Mouse (Mus musculus) layer of hippocampus, adult 8-10 months (tissue): ENCODE measurements at regions not wholly inside any gene's neighbourhood (a gene's known extent, or its start where the extent isn't known, plus 50 kb on each side); places are given as distances from the start of the nearest gene placed in this dataset.

Experiments
- DNase-seq, 2 experiments: peaks; one replicate each; pipeline ENCODE4 v3.0.0; 2022; ENCODE audit warnings: low spot score in 2 of 2

GRCm38 (mm10) chr11:111568041-111568440 lies 502.1 kb downstream of the Kcnj2 start:
- no peak for DNase-seq

- DNase-seq = no peak
Observed at GRCm38 (mm10) chr11:111568876-111569275, 502.9 kb downstream of the Kcnj2 start.

- no peak for DNase-seq
Observed at GRCm38 (mm10) chr11:111577883-111578282, 511.9 kb downstream of the Kcnj2 start.

- DNase-seq = no peak
Observed at GRCm38 (mm10) chr11:111582980-111583379, 517.0 kb downstream of the Kcnj2 start.

- DNase-seq = no peak
Observed at GRCm38 (mm10) chr11:111583606-111584005, 517.6 kb downstream of the Kcnj2 start.

- no peak for DNase-seq
Observed at GRCm38 (mm10) chr11:111599456-111599855, 533.5 kb downstream of the Kcnj2 start.

GRCm38 (mm10) chr11:111605146-111605545 lies 539.2 kb downstream of the Kcnj2 start:
- DNase-seq = no peak

- no peak for DNase-seq
Observed at GRCm38 (mm10) chr11:111610522-111611015, 544.6 kb downstream of the Kcnj2 start.

GRCm38 (mm10) chr11:111643603-111644002 lies 577.6 kb downstream of the Kcnj2 start:
- no peak for DNase-seq

- DNase-seq = peak in 1 of 2 experiments; percentile 6
Observed at GRCm38 (mm10) chr11:111652882-111653281, 586.9 kb downstream of the Kcnj2 start.

GRCm38 (mm10) chr11:111657778-111658177 lies 591.8 kb downstream of the Kcnj2 start:
- no peak for DNase-seq

- no peak for DNase-seq
Observed at GRCm38 (mm10) chr11:111658362-111659309, 592.7 kb downstream of the Kcnj2 start.

GRCm38 (mm10) chr11:111663269-111663668 lies 597.3 kb downstream of the Kcnj2 start:
- no peak for DNase-seq

- DNase-seq = no peak
Observed at GRCm38 (mm10) chr11:111666336-111666735, 600.4 kb downstream of the Kcnj2 start.

- DNase-seq = no peak
Observed at GRCm38 (mm10) chr11:111671865-111672264, 605.9 kb downstream of the Kcnj2 start.

- DNase-seq = no peak
Observed at GRCm38 (mm10) chr11:111675673-111676072, 609.7 kb downstream of the Kcnj2 start.

- no peak for DNase-seq
Observed at GRCm38 (mm10) chr11:111682341-111682740, 616.4 kb downstream of the Kcnj2 start.

GRCm38 (mm10) chr11:111683909-111684308 lies 617.9 kb downstream of the Kcnj2 start:
- no peak for DNase-seq

GRCm38 (mm10) chr11:111687769-111688168 lies 621.8 kb downstream of the Kcnj2 start:
- DNase-seq = no peak

GRCm38 (mm10) chr11:111688186-111688860 lies 622.4 kb downstream of the Kcnj2 start:
- no peak for DNase-seq

- DNase-seq = no peak
Observed at GRCm38 (mm10) chr11:111689899-111690298, 623.9 kb downstream of the Kcnj2 start.

- DNase-seq = no peak
Observed at GRCm38 (mm10) chr11:111691512-111691911, 625.5 kb downstream of the Kcnj2 start.
